Mouse (Mus musculus): ENCODE results near the gene Lif.

GRCm38 (mm10) chr11:4266271-4267201, 9.2 kb downstream of the Lif start:
- TF ChIP-seq POLR2A (IDR thresholded peaks at IDR 0.05; ENCODE audit: control insufficient read depth, extremely low read depth, insufficient read depth, low read length, poor library complexity) (0 out of 2 replicates have a peak, but pooled peaks have one; percentile 6), CTCF (IDR thresholded peaks at IDR 0.05; ENCODE audit: borderline replicate concordance, control insufficient read depth, extremely low read depth, insufficient read depth, low read length, poor library complexity) (0 out of 2 replicates have a peak, but pooled peaks have one; percentile 25)
